Mouse (Mus musculus): ENCODE measurements around the gene Brap.

The Brap gene

GRCm38 (mm10) chr5:121660897-121661254 is 513 bp downstream of the Brap start:
- POLR2A ChIA-PET = interaction anchor here (0.6 to 2.4 kb wide), 26 partner anchors 8 to 394 kb away, joined by 3 to 9 read pairs (median 3); partner anchors contain the start of gene Atxn2 (in 1 of the 4)
- CTCF ChIA-PET = interaction anchor here (0.6 to 2.4 kb wide), 10 partner anchors 9 to 584 kb away, joined by 3 to 16 read pairs (median 4); no protein-coding TSS in a partner anchor

DNA sequence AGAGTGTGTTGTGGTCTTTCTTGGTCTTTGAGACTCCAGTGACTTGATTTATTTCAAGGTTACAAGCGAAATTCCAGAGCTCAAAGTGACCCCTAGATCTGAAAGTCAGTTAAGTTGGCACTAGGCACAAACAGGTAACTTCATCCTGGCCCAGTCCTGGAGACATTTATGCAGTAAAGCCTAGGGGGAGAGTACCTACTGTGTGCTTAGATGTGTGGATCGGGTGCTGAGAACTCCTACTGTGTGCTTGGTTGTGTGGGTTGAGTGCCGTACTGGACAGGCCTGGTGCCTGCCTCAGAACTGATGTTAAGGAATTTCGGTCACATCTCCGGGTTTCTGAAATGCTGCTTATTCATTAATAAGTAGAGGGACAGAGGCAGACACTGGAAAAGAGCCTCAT is 1.1 kb downstream of the Brap start:
- ChIA-PET CTCF (interaction anchor here (0.5 to 2.4 kb wide), 7 partner anchors 9 to 603 kb away, joined by 3 to 16 read pairs (median 3); partner anchors contain the start of gene Tctn1 (in 1 of the 4)), POLR2A (interaction anchor here in 3 of 4 experiments (0.8 to 2.4 kb wide), 13 partner anchors 10 to 175 kb away, joined by 3 to 9 read pairs (median 4); partner anchors contain the start of gene Atxn2 (in 1 of the 3))

DNA sequence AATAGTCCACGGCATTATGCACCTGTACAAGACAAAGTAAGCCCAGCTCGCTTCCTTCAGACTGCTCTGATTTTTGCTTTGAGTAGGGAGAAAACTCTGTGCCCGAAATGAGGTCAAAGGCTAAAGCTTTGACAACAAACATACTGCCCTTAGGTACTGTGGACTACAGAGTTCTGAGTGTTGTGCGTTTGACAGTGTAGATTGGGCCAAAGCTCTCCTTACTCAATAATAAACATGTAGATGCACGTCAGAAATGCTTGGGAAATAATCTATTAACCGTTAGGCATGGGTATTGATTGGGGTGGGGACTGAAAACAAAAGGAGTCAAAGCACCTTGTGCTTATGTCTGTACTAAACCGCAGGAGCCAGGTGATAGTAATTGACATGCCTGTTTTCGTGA is 3.1 kb downstream of the Brap start:
- CTCF ChIA-PET = interaction anchor here in 1 of 4 experiments (0.5 kb wide), 1 partner anchor 155 kb away, joined by 8 read pairs; no protein-coding TSS in a partner anchor
- POLR2A ChIA-PET = interaction anchor here in 2 of 4 experiments (0.7 to 1.4 kb wide), 3 partner anchors 10 to 44 kb away, joined by 3 to 4 read pairs (median 3); no protein-coding TSS in a partner anchor

GRCm38 (mm10) chr5:121664078-121664477 is 3.7 kb downstream of the Brap start:
- ChIA-PET CTCF (no interaction called here), POLR2A (interaction anchor here in 1 of 4 experiments (0.8 to 1.4 kb wide), 2 partner anchors 21 to 44 kb away, joined by 3 to 4 read pairs; no protein-coding TSS in a partner anchor)

- CTCF ChIA-PET = no interaction called here
- POLR2A ChIA-PET = no interaction called here
Measured at GRCm38 (mm10) chr5:121664971-121665370, 4.6 kb downstream of the Brap start.

- ChIA-PET POLR2A (interaction anchor here in 2 of 4 experiments (0.6 kb wide), 2 partner anchors 44 to 333 kb away, joined by 3 read pairs; no protein-coding TSS in a partner anchor), CTCF (no interaction called here)
Measured at GRCm38 (mm10) chr5:121667067-121667466, 6.7 kb downstream of the Brap start.

- CTCF ChIA-PET = interaction anchor here in 1 of 4 experiments (0.6 kb wide), 1 partner anchor 115 kb away, joined by 3 read pairs; no protein-coding TSS in a partner anchor
- POLR2A ChIA-PET = interaction anchor here in 1 of 4 experiments (0.6 kb wide), 1 partner anchor 83 kb away, joined by 5 read pairs; no protein-coding TSS in a partner anchor
Measured at GRCm38 (mm10) chr5:121668411-121668810, 8.0 kb downstream of the Brap start.

DNA sequence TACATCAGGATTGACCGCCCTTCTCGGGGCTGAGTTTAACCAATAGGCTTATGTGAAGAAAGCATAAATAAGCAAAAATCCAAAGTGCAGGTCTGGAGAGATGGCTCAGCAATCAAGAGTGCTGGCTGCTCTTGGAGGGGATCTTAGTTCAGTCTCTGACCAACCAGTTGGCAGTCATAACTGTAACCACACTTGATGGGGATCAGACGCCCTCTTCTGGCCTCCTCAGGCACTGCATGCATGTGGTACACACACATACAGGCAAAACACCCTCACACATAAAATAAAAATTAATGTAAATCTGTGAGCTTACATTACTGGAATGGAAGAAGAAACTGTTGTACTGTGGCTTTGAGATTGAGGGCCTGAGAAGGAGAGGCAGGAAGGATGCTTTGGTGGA is 10.0 kb downstream of the Brap start:
- ChIA-PET POLR2A (interaction anchor here (0.6 to 1.9 kb wide), 11 partner anchors 9 to 189 kb away, joined by 3 to 6 read pairs (median 3); partner anchors contain the start of genes Acad10 (in 1 of the 4), Atxn2 (in 1 of the 4) and Brap (in 1 of the 4)), CTCF (interaction anchor here (0.6 to 2.2 kb wide), 28 partner anchors 10 to 622 kb away, joined by 3 to 16 read pairs (median 4); partner anchors contain the start of genes Acad10 (in 4 of the 4) and Brap (in 4 of the 4))

DNA sequence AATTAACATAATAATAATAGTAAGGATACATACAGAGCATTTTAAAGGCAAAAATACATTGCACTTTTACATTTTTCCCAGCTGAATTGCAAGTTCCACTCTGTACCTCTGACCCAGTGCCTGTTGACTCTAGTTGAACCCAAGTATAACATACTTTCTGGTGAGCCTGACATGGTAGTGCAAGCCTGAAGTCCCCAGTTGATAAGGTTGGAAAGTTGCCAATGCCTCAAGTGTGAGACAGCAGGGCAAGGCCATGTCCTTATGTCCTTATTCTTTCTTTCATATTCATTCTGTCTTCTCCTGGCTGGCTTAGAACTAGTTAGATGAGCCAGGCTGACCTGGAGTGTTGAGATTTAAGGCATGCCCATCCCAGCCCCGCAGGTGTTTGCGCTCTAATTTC is 21.9 kb downstream of the Brap start:
- CTCF ChIA-PET = interaction anchor here in 1 of 4 experiments (0.6 kb wide), 1 partner anchor 470 kb away, joined by 3 read pairs; no protein-coding TSS in a partner anchor
- POLR2A ChIA-PET = interaction anchor here in 1 of 4 experiments (1.0 kb wide), 1 partner anchor 29 kb away, joined by 3 read pairs; the partner anchor contains the start of gene Atxn2

DNA sequence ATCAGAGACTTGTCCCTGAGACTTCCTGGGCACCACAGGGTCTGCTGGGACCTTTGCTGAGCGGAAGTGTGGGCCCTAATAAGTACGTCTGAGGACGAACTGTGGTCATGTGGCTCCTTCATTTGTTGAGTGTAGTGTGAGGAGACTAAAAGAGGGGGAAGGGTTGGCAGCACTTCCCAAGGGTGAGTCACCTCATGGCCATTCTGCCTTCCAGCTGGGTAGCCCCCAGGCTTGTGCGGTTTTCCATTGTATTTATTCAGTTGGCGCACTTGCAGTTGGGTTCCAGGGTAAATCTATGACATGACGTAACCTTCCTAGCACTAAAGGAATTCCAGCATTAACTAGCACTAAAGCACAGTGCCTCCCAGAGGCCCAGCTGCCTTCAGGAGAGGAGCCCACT is 25.1 kb downstream of the Brap start:
- ChIA-PET POLR2A (interaction anchor here in 3 of 4 experiments (1.1 to 1.4 kb wide), 7 partner anchors 15 to 36 kb away, joined by 3 to 7 read pairs (median 3); no protein-coding TSS in a partner anchor), CTCF (interaction anchor here in 2 of 4 experiments (0.5 to 2.1 kb wide), 2 partner anchors 15 to 419 kb away, joined by 3 to 7 read pairs; no protein-coding TSS in a partner anchor)

DNA sequence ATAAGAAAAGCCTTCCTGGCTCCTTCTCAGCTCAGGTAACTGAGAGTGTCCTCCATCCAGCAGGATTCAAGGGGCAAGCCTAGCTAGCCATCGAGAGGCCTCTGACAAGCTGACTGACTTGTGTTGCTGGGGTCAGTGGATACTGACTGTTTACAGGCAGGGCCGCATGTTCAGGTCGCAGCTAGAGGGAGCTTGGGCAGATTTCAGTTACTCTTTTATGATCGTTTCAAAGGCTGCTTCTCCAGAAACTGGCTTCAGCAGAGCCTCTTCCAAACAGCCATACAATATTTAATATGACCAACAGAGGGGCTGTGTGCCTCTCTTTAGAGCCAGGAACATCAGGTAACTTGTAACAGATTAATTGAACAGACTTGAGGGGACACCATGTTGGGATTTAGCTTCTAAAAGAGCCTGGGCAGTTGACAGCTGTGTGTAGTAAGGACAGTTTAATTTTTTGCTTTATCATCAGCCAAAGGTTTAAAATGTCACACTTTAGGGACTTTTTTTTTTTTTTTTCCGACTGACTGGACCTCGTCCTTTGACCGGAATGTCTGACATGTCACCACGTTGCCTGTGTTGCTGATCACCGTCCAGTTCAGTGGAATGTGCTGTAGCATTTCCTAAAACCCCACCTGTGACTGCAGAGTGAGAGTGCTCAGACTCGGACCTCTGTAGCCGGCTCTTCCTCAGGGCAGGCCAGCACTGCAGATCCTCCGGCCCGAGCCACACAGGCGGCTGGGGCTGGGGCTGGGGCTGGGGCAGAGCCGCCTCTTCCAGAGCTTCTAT is 25.9 kb downstream of the Brap start:
- ChIA-PET POLR2A (interaction anchor here (0.6 to 1.4 kb wide), 10 partner anchors 14 to 92 kb away, joined by 3 to 7 read pairs (median 3); partner anchors contain the start of genes Acad10 (in 1 of the 4) and Brap (in 1 of the 4)), CTCF (interaction anchor here in 2 of 4 experiments (0.5 to 1.0 kb wide), 3 partner anchors 25 to 955 kb away, joined by 3 to 4 read pairs (median 3); partner anchors contain the start of gene Atxn2 (in 1 of the 2))

GRCm38 (mm10) chr5:121690482-121691211 is 30.3 kb downstream of the Brap start:
- CTCF ChIA-PET = interaction anchor here in 1 of 4 experiments (0.5 kb wide), 1 partner anchor 210 kb away, joined by 4 read pairs; no protein-coding TSS in a partner anchor
- POLR2A ChIA-PET = interaction anchor here in 3 of 4 experiments (0.6 to 2.0 kb wide), 7 partner anchors 9 to 663 kb away, joined by 3 to 8 read pairs (median 4); partner anchors contain the start of genes Rad9b (in 1 of the 3) and Vps29 (in 1 of the 3)

DNA sequence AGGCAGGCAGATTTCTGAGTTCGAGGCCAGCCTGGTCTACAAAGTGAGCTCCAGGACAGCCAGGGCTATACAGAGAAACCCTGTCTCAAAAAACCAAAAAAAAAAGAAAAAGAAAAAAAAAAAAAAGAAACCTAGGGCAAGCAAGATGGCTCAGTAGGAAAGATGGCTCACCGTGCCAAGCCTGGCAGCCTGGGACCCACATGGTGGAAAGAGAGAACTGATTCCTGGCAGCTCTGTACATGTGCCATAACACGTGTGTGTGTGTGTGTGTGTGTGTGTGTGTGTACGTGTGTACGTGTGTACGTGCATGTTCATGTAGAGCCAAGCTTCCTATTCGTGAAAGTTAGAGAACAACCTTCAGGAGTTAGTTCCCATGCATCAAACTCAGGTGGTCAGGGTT is 31.1 kb downstream of the Brap start:
- ChIA-PET CTCF (interaction anchor here in 1 of 4 experiments (0.6 to 0.7 kb wide), 2 partner anchors 84 to 1372 kb away, joined by 4 to 5 read pairs; no protein-coding TSS in a partner anchor), POLR2A (interaction anchor here (0.6 to 1.0 kb wide), 7 partner anchors 9 to 662 kb away, joined by 3 to 5 read pairs (median 4); partner anchors contain the start of genes Atxn2 (in 1 of the 4), Rad9b (in 1 of the 4) and Vps29 (in 1 of the 4))

DNA sequence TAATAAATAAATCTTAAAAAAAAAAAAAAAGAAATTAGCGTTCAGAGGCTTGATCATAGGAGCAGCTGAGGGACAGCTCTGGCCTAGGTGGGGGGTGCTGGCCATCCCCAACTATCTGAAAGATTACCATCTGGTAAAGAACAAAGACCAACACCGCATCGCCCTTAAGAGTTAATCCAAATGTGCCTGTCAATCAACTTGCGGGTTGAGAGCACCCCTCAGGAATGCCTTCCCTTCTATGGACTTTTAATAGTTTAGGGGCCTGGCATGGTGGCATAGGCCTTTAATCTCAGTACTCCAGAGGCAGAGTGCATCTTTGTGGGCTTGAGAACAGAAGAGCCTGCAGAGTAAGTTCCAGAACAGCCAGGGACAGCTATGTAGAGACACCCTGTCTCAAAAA is 32.5 kb downstream of the Brap start:
- ChIA-PET POLR2A (interaction anchor here in 1 of 4 experiments (1.2 kb wide), 1 partner anchor 9 kb away, joined by 3 read pairs; no protein-coding TSS in a partner anchor), CTCF (no interaction called here)

GRCm38 (mm10) chr5:121696761-121697160 is 36.4 kb downstream of the Brap start:
- ChIA-PET POLR2A (interaction anchor here in 1 of 4 experiments (1.1 kb wide), 1 partner anchor 141 kb away, joined by 3 read pairs; the partner anchor contains the start of gene Sh2b3), CTCF (no interaction called here)

DNA sequence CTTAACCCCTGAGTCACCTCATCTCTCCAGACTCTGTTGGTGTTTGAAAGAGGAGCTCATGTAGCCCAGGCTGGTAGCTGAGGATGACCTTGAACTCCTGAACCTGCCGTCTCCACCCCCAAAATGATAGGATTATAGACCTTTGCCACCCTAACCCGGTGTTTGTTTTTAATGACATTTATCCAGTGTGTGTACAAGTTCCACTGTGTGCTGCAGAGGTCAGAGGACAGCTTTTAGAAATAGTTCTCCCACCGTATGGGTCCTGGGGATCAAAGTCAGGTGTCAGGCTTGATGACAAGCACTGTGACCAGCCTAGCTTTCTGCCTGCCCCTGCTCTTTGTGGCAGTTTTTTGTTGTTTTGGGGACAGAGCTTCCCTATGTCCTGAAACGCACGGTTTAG is 39.5 kb downstream of the Brap start:
- ChIA-PET POLR2A (interaction anchor here (0.7 to 3.2 kb wide), 17 partner anchors 9 to 397 kb away, joined by 3 to 25 read pairs (median 5); partner anchors contain the start of genes Atxn2 (in 2 of the 4), Acad10 (in 1 of the 4) and Brap (in 1 of the 4)), CTCF (interaction anchor here in 1 of 4 experiments (0.7 kb wide), 1 partner anchor 930 kb away, joined by 3 read pairs; no protein-coding TSS in a partner anchor)

GRCm38 (mm10) chr5:121700496-121700895 is 40.1 kb downstream of the Brap start:
- ChIA-PET CTCF (interaction anchor here in 1 of 4 experiments (0.7 kb wide), 1 partner anchor 929 kb away, joined by 3 read pairs; no protein-coding TSS in a partner anchor), POLR2A (interaction anchor here (0.5 to 3.2 kb wide), 20 partner anchors 8 to 397 kb away, joined by 3 to 25 read pairs (median 5); partner anchors contain the start of genes Atxn2 (in 2 of the 4), Acad10 (in 1 of the 4) and Brap (in 1 of the 4))
